ENCODE assay signal across 11 mouse cellular contexts in genomic region chr1:187604063-187604484, GRCm38 (mm10). TPM values are rescaled to one million over a fixed set of nuclear protein-coding genes. Genes with fewer than 3 reads are reported as not detected.
DNase-seq lines count a peak whose midpoint lies in the region; ATAC-seq and TF ChIP-seq lines count a peak whose summit lies in the region.
"Had no signal": no experiment of that assay in that cellular context is flagged by ENCODE, and none has a peak within 500 bp of the region (broad histone marks: within the 10 kb centered on the region; RNA-seq: fewer than 3 reads in every experiment).

No protein-coding gene starts in this region.

- H3K9ac ChIP-seq in heart, embryonic 14.5 days (ENCODE audit: low read length), result no peak overlapping the region
- H3K9ac ChIP-seq in ES-Bruce4 (ENCODE audit: low read depth, poor library complexity, severe bottlenecking), result no peak overlapping the region
- no peak overlapping the region for H3K9ac ChIP-seq in embryonic facial prominence, embryonic 12.5 days
- no peak overlapping the region for H3K9ac ChIP-seq in limb, embryonic 12.5 days (replicated peaks)

- DNase-seq in heart, postnatal 36 days, result no peak
- no peak for DNase-seq in spleen, postnatal 4 days (ENCODE audit: low spot score in 2 of 2)
- no peak for DNase-seq in right cerebral cortex, adult 18-20 months
- DNase-seq: adrenal gland, adult 2 months; lung, adult 2 months had no signal

- TF ChIP-seq POLR2A in ES-Bruce4 (IDR thresholded peaks at IDR 0.05; ENCODE audit: insufficient read depth, low read length), result no peak

- no peak for ATAC-seq in heart, embryonic 14.5 days (ENCODE audit: insufficient number of reproducible peaks, insufficient read depth, low FRiP score, low read depth)
- ATAC-seq in embryonic facial prominence, embryonic 12.5 days (ENCODE audit: insufficient number of reproducible peaks, insufficient read depth, low FRiP score, low TSS enrichment), result no peak
- ATAC-seq in limb, embryonic 12.5 days (ENCODE audit: insufficient number of reproducible peaks, insufficient read depth, low FRiP score, low TSS enrichment, low read depth), result no peak
- no peak for ATAC-seq in cerebellum, adult (ENCODE audit: insufficient number of reproducible peaks, low FRiP score, low TSS enrichment)

- TF ChIP-seq EP300 in ES-Bruce4 (IDR thresholded peaks at IDR 0.05; ENCODE audit: insufficient read depth, low read depth, low read length), result 0 out of 2 replicates have a peak, but pooled peaks have one; percentile 18

- no peak for TF ChIP-seq CTCF in ES-Bruce4 (IDR thresholded peaks at IDR 0.05; ENCODE audit: low read depth, low read length)

- no peak overlapping the region for H3K4me3 ChIP-seq in heart, embryonic 14.5 days (ENCODE audit: control insufficient read depth in 1 of 2, insufficient read depth in 1 of 2, low read depth in 1 of 2, low read length in 2 of 2)
- H3K4me3 ChIP-seq in ES-Bruce4 (ENCODE audit: low read depth, low read length), result no peak overlapping the region
- no peak overlapping the region for H3K4me3 ChIP-seq in embryonic facial prominence, embryonic 12.5 days
- 0 out of 2 replicates have a peak overlapping the region, but pooled peaks have one; percentile 9 for H3K4me3 ChIP-seq in limb, embryonic 12.5 days (replicated peaks)

- H3K9me3 ChIP-seq in heart, embryonic 14.5 days (ENCODE audit: control insufficient read depth, low read length), result peaks cover 6% of the 10 kb centered on the region; the same call in 1 of the 2 replicates
- H3K9me3 ChIP-seq in ES-Bruce4 (replicated peaks; ENCODE audit: control insufficient read depth, insufficient read depth, low read length, poor library complexity, severe bottlenecking), result no peaks in the 10 kb centered on the region; the same call in 1 of the 2 replicates
- H3K9me3 ChIP-seq in embryonic facial prominence, embryonic 12.5 days, result peaks cover 3% of the 10 kb centered on the region; the same call in 1 of the 2 replicates
- H3K9me3 ChIP-seq in limb, embryonic 12.5 days, result 0 out of 2 replicates have a peak, but pooled peaks cover 6% of the 10 kb centered on the region

- peaks cover 18 to 28% of the 10 kb centered on the region in 2 experiments; a peak in 3 of 4 replicates for H3K4me1 ChIP-seq in heart, embryonic 14.5 days (ENCODE audit: control insufficient read depth in 2 of 2, insufficient read depth in 2 of 2, low read length in 2 of 2)
- no peaks in the 10 kb centered on the region for H3K4me1 ChIP-seq in ES-Bruce4 (ENCODE audit: control insufficient read depth, insufficient read depth, low read length)
- peaks cover 37% of the 10 kb centered on the region; the same call in 1 of the 2 replicates for H3K4me1 ChIP-seq in embryonic facial prominence, embryonic 12.5 days
- H3K4me1 ChIP-seq in limb, embryonic 12.5 days (replicated peaks), result peaks cover 50% of the 10 kb centered on the region

- H3K27ac ChIP-seq in heart, embryonic 14.5 days (replicated peaks in 1 of 2; ENCODE audit: control insufficient read depth in 1 of 2, insufficient read depth in 1 of 2, low read depth in 2 of 2, low read length in 2 of 2), result no peak overlapping the region
- H3K27ac ChIP-seq in ES-Bruce4 (ENCODE audit: insufficient read depth, low read length), result no peak overlapping the region
- H3K27ac ChIP-seq in embryonic facial prominence, embryonic 12.5 days, result no peak overlapping the region
- H3K27ac ChIP-seq in limb, embryonic 12.5 days, result no peak overlapping the region

- H3K36me3 ChIP-seq in heart, embryonic 14.5 days (ENCODE audit: control insufficient read depth, insufficient read depth, low read length), result no peaks in the 10 kb centered on the region
- H3K36me3 ChIP-seq in ES-Bruce4 (ENCODE audit: control insufficient read depth, insufficient read depth, low read length, poor library complexity, severe bottlenecking), result no peaks in the 10 kb centered on the region
- H3K36me3 ChIP-seq in embryonic facial prominence, embryonic 12.5 days, result no peaks in the 10 kb centered on the region
- H3K36me3 ChIP-seq in limb, embryonic 12.5 days, result no peaks in the 10 kb centered on the region

- intact Hi-C loops in heart, postnatal 36 days (cut with DNase I), result loop anchor here (10.0 kb wide), 1 partner anchor 371 kb away; no protein-coding TSS in a partner anchor

- peaks cover 40% of the 10 kb centered on the region for H3K27me3 ChIP-seq in heart, embryonic 14.5 days (ENCODE audit: control insufficient read depth, insufficient read depth, low read length)
- peaks cover 10% of the 10 kb centered on the region; the same call in 1 of the 2 replicates for H3K27me3 ChIP-seq in ES-Bruce4 (ENCODE audit: control insufficient read depth, insufficient read depth, low read length, poor library complexity, severe bottlenecking)
- peaks cover 68% of the 10 kb centered on the region for H3K27me3 ChIP-seq in embryonic facial prominence, embryonic 12.5 days
- H3K27me3 ChIP-seq in limb, embryonic 12.5 days, result peaks cover 64% of the 10 kb centered on the region

- peak overlapping the region; percentile 16 for H3K4me2 ChIP-seq in heart, embryonic 14.5 days (ENCODE audit: low read length)
- peak overlapping the region; percentile 8; the same call in 1 of the 2 replicates for H3K4me2 ChIP-seq in embryonic facial prominence, embryonic 12.5 days (replicated peaks)
- peak overlapping the region; percentile 52 for H3K4me2 ChIP-seq in limb, embryonic 12.5 days

- WGBS in heart, embryonic 14.5 days, result 30% methylated on average over 11 of the region's 11 CpGs
- 3% methylated on average over 11 of the region's 11 CpGs for WGBS in embryonic facial prominence, embryonic 12.5 days
- WGBS in limb, embryonic 12.5 days, result under 1% methylated on average over 11 of the region's 11 CpGs

RNA-seq across cellular contexts. Expression of gene Esrrg, which starts 4.5 kb away (rescaled TPM):
- polyA plus RNA-seq in heart, embryonic 14.5 days (2014; fragmentation: Nextera tagmentation; extraction: Ambion mirVana), result 31.2 and 37.3 TPM in 2 replicates
- 10 to 100 TPM; 42.5 to 45.7 TPM for total RNA-seq in heart, postnatal 36 days (2021)
- polyA plus RNA-seq in ES-Bruce4 (2011; ENCODE audit: insufficient read depth, insufficient read length, low read depth, missing spikeins), result 0.12 TPM in 1 of 2 replicates, not detected in the other
- polyA plus RNA-seq in embryonic facial prominence, embryonic 12.5 days (2016; fragmentation: Nextera tagmentation; extraction: Ambion mirVana), result 1.4 and 2.1 TPM in 2 replicates
- 1.6 and 1.9 TPM in 2 replicates for polyA plus RNA-seq in limb, embryonic 12.5 days (2016; fragmentation: Nextera tagmentation; extraction: Ambion mirVana)
- total RNA-seq: neutrophil, adult 5-6 weeks had no signal

Comparison
In these comparisons a context has a peak if more than half of its experiments do, and no peak if none do; other contexts are left out.
1. RNA of gene Esrrg, which starts 4.5 kb away (polyA plus RNA-seq): 31.2 to 37.3 TPM in heart, embryonic 14.5 days; 1.4 to 2.1 TPM in embryonic facial prominence, embryonic 12.5 days, 1.6 to 1.9 TPM in limb, embryonic 12.5 days and 0.12 TPM in ES-Bruce4; every median in the first group is over 10 times any median in the second.
2. Peak in every context shown above with its lines, with median percentiles within 50 percentile points of each other: H3K4me2 ChIP-seq.